Mouse (Mus musculus) MEL (cell line): ENCODE data around the gene Mrpl47.

Experiments
- CTCF ChIP-seq, 3 experiments: IDR thresholded peaks in 2 of 3; conservative IDR thresholded peaks in 1 of 3; 2 replicates each; pipeline ENCODE4 v1.5.1; 2011 to 2012; ENCODE audit warnings: low read length in 3 of 3, low read depth in 2 of 3, mild to moderate bottlenecking in 2 of 3, improper control_type of control experiment in 1 of 3, inconsistent platforms in 1 of 3, mixed read lengths in 1 of 3, moderate library complexity in 1 of 3; ENCODE audit not compliant: control insufficient read depth in 1 of 3, insufficient read depth in 1 of 3, poor library complexity in 1 of 3, severe bottlenecking in 1 of 3
- E2F4 ChIP-seq: IDR thresholded peaks from 2 replicates; pipeline ENCODE4 v1.6.1; 2011; ENCODE audit warnings: low read depth, low read length, improper control_type of control experiment, borderline replicate concordance
- GATA1 ChIP-seq: IDR thresholded peaks from 2 replicates; pipeline ENCODE4 v1.6.1; 2011; ENCODE audit warnings: low read depth, low read length, improper control_type of control experiment
- POLR2A ChIP-seq, 2 experiments: IDR thresholded peaks; 2 replicates each; pipeline ENCODE4 v1.6.1; 2011 to 2012; ENCODE audit warnings: low read length in 2 of 2, mild to moderate bottlenecking in 2 of 2, control low read depth in 1 of 2, improper control_type of control experiment in 1 of 2, low read depth in 1 of 2, moderate library complexity in 1 of 2; ENCODE audit not compliant: control insufficient read depth in 1 of 2, insufficient read depth in 1 of 2, poor library complexity in 1 of 2
- POLR2AphosphoS2 ChIP-seq: IDR thresholded peaks from 2 replicates; pipeline ENCODE4 v1.6.1; 2011; ENCODE audit warnings: low read length, improper control_type of control experiment
- TAL1 ChIP-seq: IDR thresholded peaks from 2 replicates; pipeline ENCODE4 v1.6.1; 2012; ENCODE audit warnings: mild to moderate bottlenecking, inconsistent platforms, low read length, moderate library complexity, mixed read lengths
- UBTF ChIP-seq: IDR thresholded peaks from 2 replicates; pipeline ENCODE4 v1.6.1; 2012; ENCODE audit warnings: low read depth, mild to moderate bottlenecking, inconsistent platforms, low read length, improper control_type of control experiment, moderate library complexity, borderline replicate concordance; ENCODE audit not compliant: insufficient read depth
- USF2 ChIP-seq, 2 experiments: IDR thresholded peaks; 2 replicates each; pipeline ENCODE4 v1.6.1; 2011 to 2012; ENCODE audit warnings: improper control_type of control experiment in 2 of 2, low read length in 2 of 2, borderline replicate concordance in 1 of 2, inconsistent platforms in 1 of 2, low read depth in 1 of 2, mild to moderate bottlenecking in 1 of 2; ENCODE audit not compliant: insufficient read depth in 1 of 2

GRCm38 (mm10) chr3:32690008-32690407 is 47.4 kb downstream of the Mrpl47 start:
- no peak for TF ChIP-seq POLR2AphosphoS2
- no peak for TF ChIP-seq GATA1
- TF ChIP-seq CTCF (IDR thresholded peaks at IDR 0.05 in 2 of 3, conservative IDR thresholded peaks at IDR 0.05 in 1 of 3; ENCODE audit: control insufficient read depth in 1 of 3, insufficient read depth in 1 of 3, low read depth in 2 of 3, low read length in 3 of 3, poor library complexity in 1 of 3, severe bottlenecking in 1 of 3): no peak
- no peak for TF ChIP-seq USF2 (IDR thresholded peaks at IDR 0.05; ENCODE audit: borderline replicate concordance in 1 of 2, insufficient read depth in 1 of 2, low read depth in 1 of 2, low read length in 2 of 2)
- TF ChIP-seq TAL1: no peak
- TF ChIP-seq UBTF: no peak
- no peak for TF ChIP-seq POLR2A (IDR thresholded peaks at IDR 0.05; ENCODE audit: control insufficient read depth in 1 of 2, insufficient read depth in 1 of 2, low read depth in 1 of 2, low read length in 2 of 2, poor library complexity in 1 of 2)
- TF ChIP-seq E2F4: no peak
